Mouse (Mus musculus): ENCODE measurements around the gene Celsr3. TPM values are rescaled to one million over a fixed set of nuclear protein-coding genes. Genes with fewer than 3 reads are reported as not detected.
A peak's percentile ranks its signal among the peaks of the same experiment; 100 is the strongest.

Gene Celsr3
- polyA plus RNA-seq (2014; fragmentation: Nextera tagmentation; extraction: Ambion mirVana), result 0.01 and 0.12 TPM in 2 replicates

DNA sequence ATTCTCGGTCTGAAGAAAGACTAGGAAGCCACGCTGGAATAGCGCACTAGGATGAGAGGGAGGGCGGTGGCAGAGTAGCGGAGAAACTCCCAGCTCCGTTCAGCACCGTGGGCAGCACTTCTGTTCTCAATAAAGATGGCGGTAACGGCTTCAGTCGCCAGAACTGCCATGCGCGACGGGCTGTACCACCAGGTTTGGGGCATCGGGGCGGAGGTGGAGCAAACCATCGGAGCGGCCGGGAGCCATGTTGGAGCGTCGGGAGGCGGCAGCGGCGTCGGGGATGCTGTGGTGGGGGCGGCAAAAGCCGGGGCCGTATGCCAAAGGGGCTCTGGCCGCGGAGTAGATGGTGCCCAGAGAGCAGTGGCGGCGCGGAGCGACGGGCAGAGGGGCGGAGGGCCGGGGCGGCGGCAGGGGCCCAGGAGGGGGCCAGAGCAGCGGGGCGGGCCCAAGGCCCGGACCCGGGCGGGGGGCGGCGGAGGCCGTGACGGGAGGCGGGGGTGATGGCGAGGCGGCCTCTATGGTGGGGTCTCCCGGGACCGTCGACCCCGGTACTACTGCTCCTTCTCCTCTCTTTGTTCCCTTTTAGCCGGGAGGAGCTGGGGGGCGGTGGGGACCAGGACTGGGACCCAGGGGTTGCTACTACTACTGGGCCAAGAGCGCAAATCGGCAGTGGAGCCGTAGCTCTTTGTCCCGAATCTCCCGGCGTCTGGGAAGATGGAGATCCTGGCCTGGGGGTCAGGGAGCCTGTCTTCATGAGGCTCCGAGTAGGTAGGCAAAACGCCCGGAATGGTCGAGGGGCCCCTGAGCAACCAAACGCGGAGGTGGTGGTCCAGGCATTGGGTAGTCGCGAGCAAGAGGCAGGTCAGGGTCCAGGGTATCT, at the start of gene Celsr3:
Gene Celsr3, plus strand, starts transcription at position 501 of the 880 bp plus-strand sequence.
- Histone ChIP-seq H3K4me2 (ENCODE audit: low read length) (peak within 1 kb of the TSS; percentile 76), H3K4me1 (ENCODE audit: control insufficient read depth in 2 of 2, insufficient read depth in 2 of 2, low read length in 2 of 2) (peaks cover 5 to 9% of the 10 kb centered on the region in 2 experiments; a peak in 3 of 4 replicates), H3K4me3 (ENCODE audit: control insufficient read depth in 1 of 2, insufficient read depth in 1 of 2, low read depth in 1 of 2, low read length in 2 of 2) (peak within 1 kb of the TSS; percentile 42 to 45), H3K9ac (ENCODE audit: low read length) (no peak within 1 kb of the TSS), H3K9me3 (ENCODE audit: control insufficient read depth, low read length) (no peaks in the 10 kb centered on the region), H3K27me3 (ENCODE audit: control insufficient read depth, insufficient read depth, low read length) (peaks cover 86% of the 10 kb centered on the region), H3K27ac (replicated peaks in 1 of 2; ENCODE audit: control insufficient read depth in 1 of 2, insufficient read depth in 1 of 2, low read depth in 2 of 2, low read length in 2 of 2) (no peak within 1 kb of the TSS), H3K36me3 (ENCODE audit: control insufficient read depth, insufficient read depth, low read length) (no peaks in the 10 kb centered on the region)
- no peak for ATAC-seq (ENCODE audit: insufficient number of reproducible peaks, insufficient read depth, low FRiP score, low read depth)
- 2% methylated on average over 48 of the region's 70 CpGs for WGBS

- Histone ChIP-seq H3K9me3 (ENCODE audit: control insufficient read depth, low read length) (peaks cover 11% of the 10 kb centered on the region), H3K27ac (replicated peaks in 1 of 2; ENCODE audit: control insufficient read depth in 1 of 2, insufficient read depth in 1 of 2, low read depth in 2 of 2, low read length in 2 of 2) (no peak overlapping the region), H3K9ac (ENCODE audit: low read length) (no peak overlapping the region), H3K27me3 (ENCODE audit: control insufficient read depth, insufficient read depth, low read length) (no peaks in the 10 kb centered on the region), H3K4me2 (ENCODE audit: low read length) (no peak overlapping the region), H3K4me1 (ENCODE audit: control insufficient read depth in 2 of 2, insufficient read depth in 2 of 2, low read length in 2 of 2) (peaks cover 2 to 3% of the 10 kb centered on the region in 2 experiments; a peak in 2 of 4 replicates), H3K36me3 (ENCODE audit: control insufficient read depth, insufficient read depth, low read length) (no peaks in the 10 kb centered on the region), H3K4me3 (ENCODE audit: control insufficient read depth in 1 of 2, insufficient read depth in 1 of 2, low read depth in 1 of 2, low read length in 2 of 2) (no peak overlapping the region)
- ATAC-seq (ENCODE audit: insufficient number of reproducible peaks, insufficient read depth, low FRiP score, low read depth), result no peak
- 88% methylated on average over 4 of the region's 4 CpGs for WGBS
These were observed 49.5 kb upstream of the Celsr3 start for GRCm38 (mm10) chr9:108776614-108777013.

GRCm38 (mm10) chr9:108777276-108777675, 48.8 kb upstream of the Celsr3 start:
- no peaks in the 10 kb centered on the region for H3K36me3 ChIP-seq (ENCODE audit: control insufficient read depth, insufficient read depth, low read length)
- H3K4me1 ChIP-seq (ENCODE audit: control insufficient read depth in 2 of 2, insufficient read depth in 2 of 2, low read length in 2 of 2), result peaks cover 3 to 4% of the 10 kb centered on the region in 2 experiments; a peak in 2 of 4 replicates
- H3K4me2 ChIP-seq (ENCODE audit: low read length), result no peak overlapping the region
- H3K27me3 ChIP-seq (ENCODE audit: control insufficient read depth, insufficient read depth, low read length), result no peaks in the 10 kb centered on the region
- no peak overlapping the region for H3K9ac ChIP-seq (ENCODE audit: low read length)
- no peak for ATAC-seq (ENCODE audit: insufficient number of reproducible peaks, insufficient read depth, low FRiP score, low read depth)
- whole genome bisulfite sequencing, result 68% methylated on average over 4 of the region's 4 CpGs
- H3K27ac ChIP-seq (replicated peaks in 1 of 2; ENCODE audit: control insufficient read depth in 1 of 2, insufficient read depth in 1 of 2, low read depth in 2 of 2, low read length in 2 of 2), result no peak overlapping the region
- H3K9me3 ChIP-seq (ENCODE audit: control insufficient read depth, low read length), result peaks cover 9% of the 10 kb centered on the region
- no peak overlapping the region for H3K4me3 ChIP-seq (ENCODE audit: control insufficient read depth in 1 of 2, insufficient read depth in 1 of 2, low read depth in 1 of 2, low read length in 2 of 2)

DNA sequence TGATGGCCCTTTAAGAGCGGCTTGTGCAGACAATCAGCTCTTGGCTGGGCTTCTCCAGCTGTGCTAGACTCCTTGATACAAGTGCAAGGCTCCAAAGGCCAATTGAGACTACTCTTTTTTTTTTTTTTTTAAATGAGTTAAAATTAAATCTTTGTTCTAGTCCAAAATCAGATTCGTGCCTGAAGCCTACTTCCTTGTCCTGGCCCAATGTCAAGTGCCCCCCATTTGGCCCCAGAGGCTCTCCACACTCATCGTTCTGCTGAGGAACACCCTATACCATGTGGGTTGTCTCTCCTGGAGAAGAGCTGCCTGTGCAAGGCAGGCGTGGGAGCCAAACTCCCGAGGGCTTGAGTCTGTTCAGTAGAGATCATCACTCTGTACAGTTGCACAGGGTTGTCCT, 45.2 kb upstream of the Celsr3 start:
- no peak for ATAC-seq (ENCODE audit: insufficient number of reproducible peaks, insufficient read depth, low FRiP score, low read depth)
- H3K4me2 ChIP-seq (ENCODE audit: low read length), result no peak overlapping the region

GRCm38 (mm10) chr9:108781891-108782290, 44.2 kb upstream of the Celsr3 start:
- Histone ChIP-seq H3K36me3 (ENCODE audit: control insufficient read depth, insufficient read depth, low read length) (peaks cover 9% of the 10 kb centered on the region), H3K4me2 (ENCODE audit: low read length) (no peak overlapping the region), H3K9me3 (ENCODE audit: control insufficient read depth, low read length) (no peaks in the 10 kb centered on the region), H3K27me3 (ENCODE audit: control insufficient read depth, insufficient read depth, low read length) (no peaks in the 10 kb centered on the region), H3K4me3 (ENCODE audit: control insufficient read depth in 1 of 2, insufficient read depth in 1 of 2, low read depth in 1 of 2, low read length in 2 of 2) (no peak overlapping the region), H3K27ac (replicated peaks in 1 of 2; ENCODE audit: control insufficient read depth in 1 of 2, insufficient read depth in 1 of 2, low read depth in 2 of 2, low read length in 2 of 2) (no peak overlapping the region), H3K4me1 (ENCODE audit: control insufficient read depth in 2 of 2, insufficient read depth in 2 of 2, low read length in 2 of 2) (peaks cover 10 to 24% of the 10 kb centered on the region in 2 experiments), H3K9ac (ENCODE audit: low read length) (no peak overlapping the region)
- ATAC-seq (ENCODE audit: insufficient number of reproducible peaks, insufficient read depth, low FRiP score, low read depth), result no peak
- 53% methylated on average over 4 of the region's 4 CpGs for WGBS

More for the DNA sequence above, 45.2 kb upstream of the Celsr3 start:
- peaks cover 1% of the 10 kb centered on the region for H3K36me3 ChIP-seq (ENCODE audit: control insufficient read depth, insufficient read depth, low read length)
- H3K27me3 ChIP-seq (ENCODE audit: control insufficient read depth, insufficient read depth, low read length), result no peaks in the 10 kb centered on the region
- H3K27ac ChIP-seq (replicated peaks in 1 of 2; ENCODE audit: control insufficient read depth in 1 of 2, insufficient read depth in 1 of 2, low read depth in 2 of 2, low read length in 2 of 2), result no peak overlapping the region
- H3K9me3 ChIP-seq (ENCODE audit: control insufficient read depth, low read length), result no peaks in the 10 kb centered on the region
- peaks cover 8 to 16% of the 10 kb centered on the region in 2 experiments for H3K4me1 ChIP-seq (ENCODE audit: control insufficient read depth in 2 of 2, insufficient read depth in 2 of 2, low read length in 2 of 2)
- 35% methylated on average over 5 of the region's 5 CpGs for WGBS
- H3K4me3 ChIP-seq (ENCODE audit: control insufficient read depth in 1 of 2, insufficient read depth in 1 of 2, low read depth in 1 of 2, low read length in 2 of 2), result no peak overlapping the region
- no peak overlapping the region for H3K9ac ChIP-seq (ENCODE audit: low read length)

DNA sequence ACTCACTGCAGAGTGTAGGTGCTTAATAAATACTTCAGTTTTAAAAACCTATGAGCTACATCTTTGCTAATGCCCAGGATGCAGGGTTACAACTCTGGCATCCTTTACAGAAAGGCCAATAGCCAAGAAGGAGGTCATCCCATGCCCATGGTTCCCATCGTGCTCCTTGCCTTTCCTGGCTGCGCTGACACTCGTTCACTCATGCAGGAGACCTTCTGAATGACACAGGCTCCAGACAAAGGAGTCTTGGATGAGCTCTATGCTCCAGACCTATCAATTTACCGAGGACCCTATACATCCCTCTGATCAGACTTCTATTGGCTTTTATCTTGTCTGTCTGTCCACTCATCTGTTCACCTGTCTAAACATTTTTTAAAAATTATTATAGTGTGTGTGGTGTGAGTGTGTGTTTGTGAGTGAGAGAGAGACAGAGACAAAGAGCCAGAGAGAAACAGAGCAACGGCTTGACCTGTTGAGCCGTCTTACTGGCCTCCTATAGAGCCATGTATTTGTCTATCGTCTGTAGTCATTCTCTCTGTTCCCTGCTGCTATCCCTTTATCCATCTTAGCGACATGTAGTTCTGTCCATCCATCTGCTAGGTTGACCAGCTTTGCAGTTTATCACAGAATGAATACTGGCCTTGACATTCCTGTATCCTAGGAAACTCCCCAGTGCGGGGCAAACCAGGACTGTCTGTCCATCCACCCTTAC, 43.1 kb upstream of the Celsr3 start:
- Histone ChIP-seq H3K4me3 (ENCODE audit: control insufficient read depth in 1 of 2, insufficient read depth in 1 of 2, low read depth in 1 of 2, low read length in 2 of 2) (peak overlapping the region; percentile 52 to 80), H3K27me3 (ENCODE audit: control insufficient read depth, insufficient read depth, low read length) (no peaks in the 10 kb centered on the region), H3K4me2 (ENCODE audit: low read length) (peak overlapping the region; percentile 82), H3K36me3 (ENCODE audit: control insufficient read depth, insufficient read depth, low read length) (peaks cover 12% of the 10 kb centered on the region), H3K9ac (ENCODE audit: low read length) (no peak overlapping the region), H3K9me3 (ENCODE audit: control insufficient read depth, low read length) (no peaks in the 10 kb centered on the region), H3K4me1 (ENCODE audit: control insufficient read depth in 2 of 2, insufficient read depth in 2 of 2, low read length in 2 of 2) (peaks cover 10 to 32% of the 10 kb centered on the region in 2 experiments), H3K27ac (replicated peaks in 1 of 2; ENCODE audit: control insufficient read depth in 1 of 2, insufficient read depth in 1 of 2, low read depth in 2 of 2, low read length in 2 of 2) (no peak overlapping the region)
- ATAC-seq (ENCODE audit: insufficient number of reproducible peaks, insufficient read depth, low FRiP score, low read depth), result no peak
- WGBS, result 26% methylated on average over 9 of the region's 9 CpGs

DNA sequence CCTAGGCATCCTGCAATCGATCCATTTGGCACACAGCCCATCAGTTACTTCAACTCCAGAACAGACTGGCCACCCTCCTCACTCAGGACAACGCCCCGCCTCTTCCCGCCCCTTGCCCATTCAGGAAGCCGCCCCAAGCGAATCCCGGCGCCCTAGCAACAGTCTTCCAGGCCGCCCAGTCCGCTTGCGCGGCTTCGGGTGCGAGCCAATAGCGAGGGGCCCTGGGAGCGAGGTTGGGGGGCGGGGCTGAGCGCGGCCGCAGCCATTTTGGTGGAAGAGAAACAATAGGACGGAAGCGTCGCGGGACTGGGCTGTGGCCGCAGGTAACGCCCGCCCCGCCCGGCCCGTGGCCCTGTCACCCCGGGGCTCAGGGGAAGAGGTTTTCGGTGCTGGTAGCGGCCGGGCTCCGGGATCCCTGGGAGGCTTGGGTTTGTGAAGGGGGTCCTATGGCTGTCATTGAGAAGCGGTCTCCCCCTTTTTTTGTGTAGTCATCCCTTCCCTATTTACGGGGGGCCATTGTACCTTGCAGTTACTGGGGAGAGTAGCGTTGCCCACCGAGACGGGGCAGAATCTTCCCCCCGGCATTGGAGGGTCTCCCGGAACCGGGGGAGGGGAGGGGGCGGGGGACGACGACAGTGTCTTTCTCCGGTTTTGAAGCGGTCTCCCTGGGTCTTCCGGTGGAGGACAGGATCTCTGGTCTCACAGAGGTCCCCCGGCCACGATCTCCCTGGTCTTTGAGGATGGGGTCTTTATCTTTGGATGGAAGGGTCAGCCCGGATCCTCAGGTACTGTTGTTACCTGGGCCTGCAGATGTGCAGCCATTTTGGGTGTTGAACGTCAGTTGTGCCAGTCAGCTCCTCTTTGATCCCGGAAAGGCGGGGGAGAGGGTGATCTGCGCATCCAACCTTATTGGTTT, 42.3 kb upstream of the Celsr3 start, which contains the start of gene Ip6k2:
Gene Ip6k2, plus strand, starts transcription at position 249 of the 916 bp plus-strand sequence.
- WGBS, result under 1% methylated on average over 52 of the region's 56 CpGs
- peak within 1 kb of the TSS; percentile 82 for H3K4me2 ChIP-seq (ENCODE audit: low read length)
- H3K36me3 ChIP-seq (ENCODE audit: control insufficient read depth, insufficient read depth, low read length), result peaks cover 12% of the 10 kb centered on the region
- no peaks in the 10 kb centered on the region for H3K27me3 ChIP-seq (ENCODE audit: control insufficient read depth, insufficient read depth, low read length)
- peak within 1 kb of the TSS; percentile 80 to 91 for H3K4me3 ChIP-seq (ENCODE audit: control insufficient read depth in 1 of 2, insufficient read depth in 1 of 2, low read depth in 1 of 2, low read length in 2 of 2)
- H3K9ac ChIP-seq (ENCODE audit: low read length), result peak within 1 kb of the TSS; percentile 97
- ATAC-seq (ENCODE audit: insufficient number of reproducible peaks, insufficient read depth, low FRiP score, low read depth), result peak; percentile 97
- no peaks in the 10 kb centered on the region for H3K9me3 ChIP-seq (ENCODE audit: control insufficient read depth, low read length)
- H3K27ac ChIP-seq (replicated peaks in 1 of 2; ENCODE audit: control insufficient read depth in 1 of 2, insufficient read depth in 1 of 2, low read depth in 2 of 2, low read length in 2 of 2), result peak within 1 kb of the TSS; percentile 82
- peaks cover 10 to 37% of the 10 kb centered on the region in 2 experiments for H3K4me1 ChIP-seq (ENCODE audit: control insufficient read depth in 2 of 2, insufficient read depth in 2 of 2, low read length in 2 of 2)
